Mouse (Mus musculus) left cerebral cortex, postnatal 10 days (tissue): ENCODE results near the gene Dcun1d1. TPM values are rescaled to one million over a fixed set of nuclear protein-coding genes. Genes with fewer than 3 reads are reported as not detected.

Experiments
- total RNA-seq, 2 experiments: library from RNA; stranded (reverse); gene quantifications; 2 replicates each; pipeline ENCODE4 v1.2.3; 2021

Dcun1d1 gene
- total RNA-seq, 2 experiments from 2014 or later = 69.2 to 73.8 TPM

Other genes starting within 250 kb of the Dcun1d1 start
- 100 to 1,000 TPM; 183 to 201 TPM for gene Atp11b, start 183.3 kb downstream of the Dcun1d1 start, total RNA-seq
- 10 to 100 TPM; 27.2 to 33.1 TPM for gene Mccc1, start 63.2 kb upstream of the Dcun1d1 start, total RNA-seq
- not detected for gene Ccdc144b, start 116.1 kb upstream of the Dcun1d1 start, total RNA-seq
- 10 to 100 TPM; 43.0 to 48.4 TPM for gene Acad9, start 128.5 kb upstream of the Dcun1d1 start, total RNA-seq
- gene D3Ertd254e, start 213.6 kb upstream of the Dcun1d1 start, total RNA-seq = 10 to 100 TPM; 17.2 to 18.4 TPM